Comparison of ENCODE assay signal across 17 mouse cellular contexts in genomic region chr9:123206948-123207347, GRCm38 (mm10). TPM values are rescaled to one million over a fixed set of nuclear protein-coding genes. Genes with fewer than 3 reads are reported as not detected.
DNase-seq lines count a peak whose midpoint lies in the region; ATAC-seq and TF ChIP-seq lines count a peak whose summit lies in the region.
"Had no signal": no experiment of that assay in that cellular context is flagged by ENCODE, and none has a peak within 500 bp of the region (broad histone marks: within the 10 kb centered on the region; RNA-seq: fewer than 3 reads in every experiment).

No protein-coding gene starts in this region.

- DNase-seq in lung, adult 18-20 months: peak; percentile 51 to 73
- DNase-seq in lung, adult 2 months: no peak
- peak; percentile 5 for DNase-seq in kidney, postnatal 0 days (ENCODE audit: low spot score)
- DNase-seq in spleen, postnatal 4 days (ENCODE audit: low spot score in 2 of 2): no peak
- DNase-seq in hindbrain, embryonic 11.5 days (ENCODE audit: low spot score): no peak
- no peak for DNase-seq in midbrain, embryonic 10.5 days (ENCODE audit: low spot score)
- DNase-seq: cerebellum, adult 18-20 months; embryo, embryonic 11 days; heart, adult 18-20 months; heart, postnatal 10 days; midbrain, embryonic 14.5 days; thymus, adult 2 months had no signal

- no peaks in the 10 kb centered on the region for H3K27me3 ChIP-seq in kidney, postnatal 0 days (ENCODE audit: insufficient read depth, low read length)
- H3K27me3 ChIP-seq in liver, embryonic 15.5 days: no peaks in the 10 kb centered on the region
- H3K27me3 ChIP-seq in stomach, embryonic 16.5 days (ENCODE audit: control insufficient read depth, insufficient read depth, low read length): no peaks in the 10 kb centered on the region
- no peaks in the 10 kb centered on the region for H3K27me3 ChIP-seq in hindbrain, embryonic 11.5 days (ENCODE audit: control insufficient read depth, insufficient read depth, low read length)
- no peaks in the 10 kb centered on the region for H3K27me3 ChIP-seq in midbrain, embryonic 10.5 days (ENCODE audit: low read depth, poor library complexity, severe bottlenecking)
- H3K27me3 ChIP-seq: neural tube, embryonic 12.5 days had no signal

- H3K36me3 ChIP-seq in kidney, postnatal 0 days (ENCODE audit: insufficient read depth, low read length): no peaks in the 10 kb centered on the region
- H3K36me3 ChIP-seq in liver, embryonic 15.5 days (replicated peaks): no peaks in the 10 kb centered on the region
- H3K36me3 ChIP-seq in stomach, embryonic 16.5 days (ENCODE audit: control insufficient read depth, insufficient read depth, low read length): no peaks in the 10 kb centered on the region
- H3K36me3 ChIP-seq in hindbrain, embryonic 11.5 days (ENCODE audit: control insufficient read depth, insufficient read depth, low read length): no peaks in the 10 kb centered on the region
- H3K36me3 ChIP-seq in midbrain, embryonic 10.5 days: no peaks in the 10 kb centered on the region
- H3K36me3 ChIP-seq: neural tube, embryonic 12.5 days had no signal

- no peak for TF ChIP-seq CTCF in lung, adult 2 months (IDR thresholded peaks at IDR 0.05; ENCODE audit: insufficient read depth, low read length)
- TF ChIP-seq CTCF in kidney, postnatal 0 days (IDR thresholded peaks at IDR 0.05; ENCODE audit: low read depth): no peak

- ATAC-seq in kidney, postnatal 0 days (replicated peaks; ENCODE audit: low FRiP score, low read depth): peak; percentile 79; the same call in 1 of the 2 replicates
- peak; percentile 83 for ATAC-seq in liver, embryonic 15.5 days (ENCODE audit: insufficient read depth)
- peak; percentile 79; the same call in 1 of the 2 replicates for ATAC-seq in stomach, embryonic 16.5 days (ENCODE audit: insufficient read depth, low FRiP score)
- ATAC-seq in hindbrain, embryonic 11.5 days (ENCODE audit: low FRiP score): no peak
- ATAC-seq: hindbrain, postnatal 0 days had no signal

- H3K4me3 ChIP-seq in lung, adult 2 months (replicated peaks; ENCODE audit: extremely low read depth, low read depth, low read length): no peak overlapping the region
- no peak overlapping the region for H3K4me3 ChIP-seq in kidney, postnatal 0 days (replicated peaks; ENCODE audit: low read depth, low read length)
- H3K4me3 ChIP-seq in liver, embryonic 15.5 days (replicated peaks): no peak overlapping the region
- H3K4me3 ChIP-seq in stomach, embryonic 16.5 days (replicated peaks; ENCODE audit: low read length): no peak overlapping the region
- no peak overlapping the region for H3K4me3 ChIP-seq in hindbrain, embryonic 11.5 days (ENCODE audit: low read depth, low read length)
- no peak overlapping the region for H3K4me3 ChIP-seq in midbrain, embryonic 10.5 days
- H3K4me3 ChIP-seq: erythroblast, embryonic 14.5 days; neural tube, embryonic 12.5 days had no signal

- peaks cover 3% of the 10 kb centered on the region; the same call in 1 of the 2 replicates for H3K4me1 ChIP-seq in lung, adult 2 months (ENCODE audit: control insufficient read depth, insufficient read depth, low read length)
- no peaks in the 10 kb centered on the region for H3K4me1 ChIP-seq in kidney, postnatal 0 days (replicated peaks; ENCODE audit: insufficient read depth, low read length)
- H3K4me1 ChIP-seq in liver, embryonic 15.5 days (replicated peaks): 0 out of 2 replicates have a peak, but pooled peaks cover 3% of the 10 kb centered on the region
- 0 out of 2 replicates have a peak, but pooled peaks cover 3% of the 10 kb centered on the region for H3K4me1 ChIP-seq in stomach, embryonic 16.5 days (ENCODE audit: control insufficient read depth, insufficient read depth, low read length)
- H3K4me1 ChIP-seq in hindbrain, embryonic 11.5 days (replicated peaks; ENCODE audit: control insufficient read depth, insufficient read depth, low read length): no peaks in the 10 kb centered on the region
- H3K4me1 ChIP-seq in midbrain, embryonic 10.5 days: no peaks in the 10 kb centered on the region
- H3K4me1 ChIP-seq: neural tube, embryonic 12.5 days had no signal

- no peak for TF ChIP-seq POLR2A in lung, adult 2 months (IDR thresholded peaks at IDR 0.05; ENCODE audit: borderline replicate concordance, extremely low read depth, low read depth, low read length)

- no peaks in the 10 kb centered on the region for H3K9me3 ChIP-seq in kidney, postnatal 0 days (replicated peaks; ENCODE audit: low read length)
- H3K9me3 ChIP-seq in liver, embryonic 15.5 days (replicated peaks): no peaks in the 10 kb centered on the region
- no peaks in the 10 kb centered on the region for H3K9me3 ChIP-seq in stomach, embryonic 16.5 days (replicated peaks; ENCODE audit: control insufficient read depth, low read length)
- no peaks in the 10 kb centered on the region for H3K9me3 ChIP-seq in hindbrain, embryonic 11.5 days (ENCODE audit: control insufficient read depth, low read length)
- H3K9me3 ChIP-seq in midbrain, embryonic 10.5 days (replicated peaks): no peaks in the 10 kb centered on the region
- H3K9me3 ChIP-seq: neural tube, embryonic 12.5 days had no signal

- H3K27ac ChIP-seq in kidney, postnatal 0 days: no peak overlapping the region
- H3K27ac ChIP-seq in liver, embryonic 15.5 days (replicated peaks): no peak overlapping the region
- H3K27ac ChIP-seq in stomach, embryonic 16.5 days (ENCODE audit: low read length): peak overlapping the region; percentile 5; the same call in 1 of the 2 replicates
- no peak overlapping the region for H3K27ac ChIP-seq in hindbrain, embryonic 11.5 days (ENCODE audit: low read depth, low read length)
- no peak overlapping the region for H3K27ac ChIP-seq in midbrain, embryonic 10.5 days (replicated peaks)
- H3K27ac ChIP-seq: hindbrain, postnatal 0 days; neural tube, embryonic 12.5 days had no signal

- WGBS in lung, adult 2 months: 62% methylated on average over 2 of the region's 2 CpGs
- 69% methylated on average over 2 of the region's 2 CpGs for WGBS in kidney, postnatal 0 days
- 54% methylated on average over 2 of the region's 2 CpGs for WGBS in liver, embryonic 15.5 days (ENCODE audit: insufficient replicate concordance)
- WGBS in stomach, embryonic 16.5 days: 60% methylated on average over 2 of the region's 2 CpGs
- WGBS in hindbrain, embryonic 11.5 days: 92% methylated on average over 2 of the region's 2 CpGs
- 86% methylated on average over 2 of the region's 2 CpGs for WGBS in midbrain, embryonic 10.5 days

- no peak overlapping the region for H3K9ac ChIP-seq in kidney, postnatal 0 days (ENCODE audit: low read depth, low read length)
- H3K9ac ChIP-seq in liver, embryonic 15.5 days: no peak overlapping the region
- H3K9ac ChIP-seq in stomach, embryonic 16.5 days (ENCODE audit: low read length): no peak overlapping the region
- H3K9ac ChIP-seq in hindbrain, embryonic 11.5 days (ENCODE audit: low read depth, low read length): no peak overlapping the region
- H3K9ac ChIP-seq: neural tube, embryonic 12.5 days had no signal

- H3K4me2 ChIP-seq in kidney, postnatal 0 days (ENCODE audit: low read length): no peak overlapping the region
- H3K4me2 ChIP-seq in liver, embryonic 15.5 days: no peak overlapping the region
- H3K4me2 ChIP-seq in stomach, embryonic 16.5 days (ENCODE audit: low read depth, low read length): no peak overlapping the region
- H3K4me2 ChIP-seq in hindbrain, embryonic 11.5 days (replicated peaks; ENCODE audit: low read depth, low read length): no peak overlapping the region
- H3K4me2 ChIP-seq: neural tube, embryonic 12.5 days had no signal

RNA-seq across cellular contexts. Expression of gene Cdcp1, which starts 8.9 kb away (rescaled TPM):
- polyA plus RNA-seq in lung, adult 2 months (2012; rRNA removed): 10.8 and 14.2 TPM in 2 replicates
- 6.8 and 7.4 TPM in 2 replicates for polyA plus RNA-seq in kidney, postnatal 0 days (2015; fragmentation: Nextera tagmentation; extraction: Ambion mirVana)
- 0.46 and 0.59 TPM in 2 replicates for polyA plus RNA-seq in liver, embryonic 15.5 days (2015; fragmentation: Nextera tagmentation; extraction: Ambion mirVana)
- 14.5 and 18.6 TPM in 2 replicates for polyA plus RNA-seq in stomach, embryonic 16.5 days (2015; fragmentation: Nextera tagmentation; extraction: Ambion mirVana)
- polyA plus RNA-seq in hindbrain, embryonic 11.5 days (2014; fragmentation: Nextera tagmentation; extraction: Ambion mirVana): 0.66 and 1.2 TPM in 2 replicates
- 0.47 and 0.48 TPM in 2 replicates for polyA plus RNA-seq in midbrain, embryonic 10.5 days (2016; fragmentation: Nextera tagmentation; extraction: Ambion mirVana)
- polyA plus RNA-seq: erythroblast, embryonic 14.5 days; midbrain, embryonic 14.5 days had no signal

RNA-seq across cellular contexts. Expression of gene Tmem158, which starts 53.6 kb away (rescaled TPM):
- 7.3 and 14.5 TPM in 2 replicates for polyA plus RNA-seq in lung, adult 2 months (2012; rRNA removed)
- 8.2 and 12.2 TPM in 2 replicates for polyA plus RNA-seq in kidney, postnatal 0 days (2015; fragmentation: Nextera tagmentation; extraction: Ambion mirVana)
- 2.0 and 2.1 TPM in 2 replicates for polyA plus RNA-seq in liver, embryonic 15.5 days (2015; fragmentation: Nextera tagmentation; extraction: Ambion mirVana)
- polyA plus RNA-seq in stomach, embryonic 16.5 days (2015; fragmentation: Nextera tagmentation; extraction: Ambion mirVana): 4.1 and 4.4 TPM in 2 replicates
- 3.6 and 5.7 TPM in 2 replicates for polyA plus RNA-seq in hindbrain, embryonic 11.5 days (2014; fragmentation: Nextera tagmentation; extraction: Ambion mirVana)
- polyA plus RNA-seq in midbrain, embryonic 10.5 days (2016; fragmentation: Nextera tagmentation; extraction: Ambion mirVana): 4.8 and 5.4 TPM in 2 replicates

RNA-seq across cellular contexts. Expression of gene Clec3b, which starts 56.2 kb away (rescaled TPM):
- polyA plus RNA-seq in lung, adult 2 months (2012; rRNA removed): 151 and 180 TPM in 2 replicates
- polyA plus RNA-seq in kidney, postnatal 0 days (2015; fragmentation: Nextera tagmentation; extraction: Ambion mirVana): 0.69 and 1.6 TPM in 2 replicates
- 0.12 TPM in 1 of 2 replicates, not detected in the other for polyA plus RNA-seq in liver, embryonic 15.5 days (2015; fragmentation: Nextera tagmentation; extraction: Ambion mirVana)
- 1.8 and 2.5 TPM in 2 replicates for polyA plus RNA-seq in stomach, embryonic 16.5 days (2015; fragmentation: Nextera tagmentation; extraction: Ambion mirVana)
- polyA plus RNA-seq in hindbrain, embryonic 11.5 days (2014; fragmentation: Nextera tagmentation; extraction: Ambion mirVana): not detected in 2 replicates
- 0.20 TPM in 1 of 2 replicates, not detected in the other for polyA plus RNA-seq in midbrain, embryonic 10.5 days (2016; fragmentation: Nextera tagmentation; extraction: Ambion mirVana)
- polyA plus RNA-seq: erythroblast, embryonic 14.5 days; neural tube, embryonic 12.5 days had no signal

Comparison
In these comparisons a context has a peak if more than half of its experiments do, and no peak if none do; other contexts are left out.
1. DNase-seq: peak in lung, adult 18-20 months (2 of 2) and kidney, postnatal 0 days (single experiment); none in lung, adult 2 months (single experiment), spleen, postnatal 4 days (0 of 2), hindbrain, embryonic 11.5 days (single experiment) and midbrain, embryonic 10.5 days (single experiment).
2. RNA of gene Clec3b, which starts 56.2 kb away (polyA plus RNA-seq): 151 to 180 TPM in lung, adult 2 months; 1.8 to 2.5 TPM in stomach, embryonic 16.5 days, 0.69 to 1.6 TPM in kidney, postnatal 0 days, 0.20 TPM in midbrain, embryonic 10.5 days, not detected in hindbrain, embryonic 11.5 days and 0.12 TPM in liver, embryonic 15.5 days; every median in the first group is over 10 times any median in the second.